Mouse (Mus musculus) MEL (cell line): ENCODE measurements around the gene Tnfsf15. TPM values are rescaled to one million over a fixed set of nuclear protein-coding genes. Genes with fewer than 3 reads are reported as not detected.

Experiments
- DNase-seq: peaks from one replicate; pipeline ENCODE4 v3.0.0; 2011; ENCODE audit warnings: low read depth, low spot score
- H3K27ac ChIP-seq: 2 replicates; pipeline ENCODE4 v1.5.1; 2012; ENCODE audit warnings: low read depth, mild to moderate bottlenecking, control low read depth, low read length, moderate library complexity; ENCODE audit not compliant: control insufficient read depth
- H3K27me3 ChIP-seq, 2 experiments: fragments of 150-350 bp in 1 of 2; sonication (generic) in 1 of 2; 2 replicates each; pipeline ENCODE4 v1.6.1; 2012; ENCODE audit warnings: low read length in 2 of 2, mild to moderate bottlenecking in 2 of 2, improper control_type of control experiment in 1 of 2, moderate library complexity in 1 of 2; ENCODE audit not compliant: insufficient read depth in 2 of 2, control insufficient read depth in 1 of 2
- H3K36me3 ChIP-seq, 2 experiments: 2 replicates each; pipeline ENCODE4 v1.6.1; 2012 to 2014; ENCODE audit warnings: low read length in 2 of 2, improper control_type of control experiment in 1 of 2, inconsistent platforms in 1 of 2, mild to moderate bottlenecking in 1 of 2; ENCODE audit not compliant: insufficient read depth in 2 of 2, control insufficient read depth in 1 of 2
- H3K4me1 ChIP-seq, 2 experiments: fragments of 150-350 bp in 1 of 2; sonication (generic) in 1 of 2; 2 replicates each; pipeline ENCODE4 v1.6.1; 2012; ENCODE audit warnings: low read length in 2 of 2, improper control_type of control experiment in 1 of 2, mild to moderate bottlenecking in 1 of 2; ENCODE audit not compliant: insufficient read depth in 2 of 2, control insufficient read depth in 1 of 2
- H3K4me3 ChIP-seq, 2 experiments: fragments of 150-350 bp in 1 of 2; sonication (generic) in 1 of 2; 2 replicates each; pipeline ENCODE4 v1.5.1; 2012; ENCODE audit warnings: low read depth in 2 of 2, low read length in 2 of 2, mild to moderate bottlenecking in 2 of 2, moderate library complexity in 2 of 2, control low read depth in 1 of 2, improper control_type of control experiment in 1 of 2; ENCODE audit not compliant: control insufficient read depth in 1 of 2, insufficient read depth in 1 of 2
- H3K79me2 ChIP-seq: 2 replicates; pipeline ENCODE4 v1.6.1; 2012; ENCODE audit warnings: mild to moderate bottlenecking, low read length, moderate library complexity; ENCODE audit not compliant: control insufficient read depth, poor library complexity, insufficient read depth
- H3K9ac ChIP-seq: 2 replicates; pipeline ENCODE4 v1.6.1; 2012; ENCODE audit warnings: low read depth, mild to moderate bottlenecking, control low read depth, low read length, moderate library complexity; ENCODE audit not compliant: control insufficient read depth, poor library complexity, severe bottlenecking
- H3K9me3 ChIP-seq: fragments of 150-350 bp; sonication (generic); replicated peaks from 2 replicates; pipeline ENCODE4 v1.6.1; 2012; ENCODE audit warnings: mild to moderate bottlenecking, low read length, improper control_type of control experiment, moderate library complexity; ENCODE audit not compliant: insufficient read depth
- CTCF ChIP-seq, 3 experiments: IDR thresholded peaks in 2 of 3; conservative IDR thresholded peaks in 1 of 3; 2 replicates each; pipeline ENCODE4 v1.5.1; 2011 to 2012; ENCODE audit warnings: low read length in 3 of 3, low read depth in 2 of 3, mild to moderate bottlenecking in 2 of 3, improper control_type of control experiment in 1 of 3, inconsistent platforms in 1 of 3, mixed read lengths in 1 of 3, moderate library complexity in 1 of 3; ENCODE audit not compliant: control insufficient read depth in 1 of 3, insufficient read depth in 1 of 3, poor library complexity in 1 of 3, severe bottlenecking in 1 of 3
- E2F4 ChIP-seq: IDR thresholded peaks from 2 replicates; pipeline ENCODE4 v1.6.1; 2011; ENCODE audit warnings: low read depth, low read length, improper control_type of control experiment, borderline replicate concordance
- ELF1 ChIP-seq: IDR thresholded peaks from 2 replicates; pipeline ENCODE4 v1.6.1; 2014; ENCODE audit warnings: low read depth, mild to moderate bottlenecking, inconsistent platforms, low read length, improper control_type of control experiment, moderate library complexity
- ETS1 ChIP-seq: IDR thresholded peaks from 2 replicates; pipeline ENCODE4 v1.6.1; 2012; ENCODE audit warnings: low read depth, mild to moderate bottlenecking, inconsistent platforms, low read length, improper control_type of control experiment, moderate library complexity
- GATA1 ChIP-seq: IDR thresholded peaks from 2 replicates; pipeline ENCODE4 v1.6.1; 2011; ENCODE audit warnings: low read depth, low read length, improper control_type of control experiment
- HCFC1 ChIP-seq: IDR thresholded peaks from 2 replicates; pipeline ENCODE4 v1.6.1; 2012; ENCODE audit warnings: low read depth, mild to moderate bottlenecking, inconsistent platforms, low read length, improper control_type of control experiment, moderate library complexity
- MAFK ChIP-seq: IDR thresholded peaks from 2 replicates; pipeline ENCODE4 v1.6.1; 2011; ENCODE audit warnings: low read depth, mild to moderate bottlenecking, low read length, improper control_type of control experiment, borderline replicate concordance
- MAX ChIP-seq: IDR thresholded peaks from 2 replicates; pipeline ENCODE4 v1.6.1; 2011; ENCODE audit warnings: low read length, improper control_type of control experiment
- MEF2A ChIP-seq: IDR thresholded peaks from 2 replicates; pipeline ENCODE4 v1.6.1; 2014; ENCODE audit warnings: low read depth, mild to moderate bottlenecking, inconsistent platforms, low read length, improper control_type of control experiment; ENCODE audit not compliant: poor library complexity, insufficient replicate concordance, severe bottlenecking; ENCODE audit errors: extremely low read depth
- MXI1 ChIP-seq: IDR thresholded peaks from 2 replicates; pipeline ENCODE4 v1.6.1; 2011; ENCODE audit warnings: mild to moderate bottlenecking, low read depth, low read length, improper control_type of control experiment
- MYC ChIP-seq: IDR thresholded peaks from 2 replicates; pipeline ENCODE4 v1.6.1; 2011; ENCODE audit warnings: low read depth, mild to moderate bottlenecking, low read length, improper control_type of control experiment, moderate library complexity
- NELFE ChIP-seq: IDR thresholded peaks from 2 replicates; pipeline ENCODE4 v1.6.1; 2011; ENCODE audit warnings: low read depth, low read length, improper control_type of control experiment
- POLR2A ChIP-seq, 2 experiments: IDR thresholded peaks; 2 replicates each; pipeline ENCODE4 v1.6.1; 2011 to 2012; ENCODE audit warnings: low read length in 2 of 2, mild to moderate bottlenecking in 2 of 2, control low read depth in 1 of 2, improper control_type of control experiment in 1 of 2, low read depth in 1 of 2, moderate library complexity in 1 of 2; ENCODE audit not compliant: control insufficient read depth in 1 of 2, insufficient read depth in 1 of 2, poor library complexity in 1 of 2
- POLR2AphosphoS2 ChIP-seq: IDR thresholded peaks from 2 replicates; pipeline ENCODE4 v1.6.1; 2011; ENCODE audit warnings: low read length, improper control_type of control experiment
- SIN3A ChIP-seq: IDR thresholded peaks from 2 replicates; pipeline ENCODE4 v1.6.1; 2012; ENCODE audit warnings: low read length, improper control_type of control experiment, inconsistent platforms
- SMC3 ChIP-seq: IDR thresholded peaks from 2 replicates; pipeline ENCODE4 v1.6.1; 2011; ENCODE audit warnings: low read depth, low read length, improper control_type of control experiment
- TAL1 ChIP-seq: IDR thresholded peaks from 2 replicates; pipeline ENCODE4 v1.6.1; 2012; ENCODE audit warnings: mild to moderate bottlenecking, inconsistent platforms, low read length, moderate library complexity, mixed read lengths
- TBP ChIP-seq: IDR thresholded peaks from 2 replicates; pipeline ENCODE4 v1.8.0; 2011; ENCODE audit warnings: low read depth, low read length, improper control_type of control experiment
- USF1 ChIP-seq: IDR thresholded peaks from 2 replicates; pipeline ENCODE4 v1.6.1; 2014; ENCODE audit warnings: low read depth, mild to moderate bottlenecking, inconsistent platforms, low read length, improper control_type of control experiment, moderate library complexity
- USF2 ChIP-seq, 2 experiments: IDR thresholded peaks; 2 replicates each; pipeline ENCODE4 v1.6.1; 2011 to 2012; ENCODE audit warnings: improper control_type of control experiment in 2 of 2, low read length in 2 of 2, borderline replicate concordance in 1 of 2, inconsistent platforms in 1 of 2, low read depth in 1 of 2, mild to moderate bottlenecking in 1 of 2; ENCODE audit not compliant: insufficient read depth in 1 of 2
- ZC3H11A ChIP-seq: IDR thresholded peaks from 2 replicates; pipeline ENCODE4 v1.6.1; 2012; ENCODE audit warnings: low read depth, mild to moderate bottlenecking, inconsistent platforms, low read length, improper control_type of control experiment
- ZNF384 ChIP-seq: IDR thresholded peaks from 2 replicates; pipeline ENCODE4 v1.6.1; 2012; ENCODE audit warnings: low read depth, mild to moderate bottlenecking, inconsistent platforms, low read length, improper control_type of control experiment
- polyA plus RNA-seq, 2 experiments: library from polyadenylated mRNA; stranded (reverse) in 1 of 2; unstranded in 1 of 2; fragments of >175 nt in 1 of 2; fragments of >200 nt in 1 of 2; gene quantifications; 2 replicates each; pipeline versions ENCODE4 v1.2.1 to v1.2.4; 2012; ENCODE audit warnings: low replicate concordance in 2 of 2, low read depth in 1 of 2; ENCODE audit not compliant: insufficient read length in 2 of 2, insufficient read depth in 1 of 2, missing spikeins in 1 of 2
- total RNA-seq: library from RNA; depleted of rRNA; stranded (reverse); fragments of 300-350 nt; gene quantifications from 2 replicates; pipeline ENCODE4 v1.2.3, GENCODE M21; 2012

Tnfsf15 gene
- total and polyA plus RNA-seq, 3 experiments: not detected

DNA sequence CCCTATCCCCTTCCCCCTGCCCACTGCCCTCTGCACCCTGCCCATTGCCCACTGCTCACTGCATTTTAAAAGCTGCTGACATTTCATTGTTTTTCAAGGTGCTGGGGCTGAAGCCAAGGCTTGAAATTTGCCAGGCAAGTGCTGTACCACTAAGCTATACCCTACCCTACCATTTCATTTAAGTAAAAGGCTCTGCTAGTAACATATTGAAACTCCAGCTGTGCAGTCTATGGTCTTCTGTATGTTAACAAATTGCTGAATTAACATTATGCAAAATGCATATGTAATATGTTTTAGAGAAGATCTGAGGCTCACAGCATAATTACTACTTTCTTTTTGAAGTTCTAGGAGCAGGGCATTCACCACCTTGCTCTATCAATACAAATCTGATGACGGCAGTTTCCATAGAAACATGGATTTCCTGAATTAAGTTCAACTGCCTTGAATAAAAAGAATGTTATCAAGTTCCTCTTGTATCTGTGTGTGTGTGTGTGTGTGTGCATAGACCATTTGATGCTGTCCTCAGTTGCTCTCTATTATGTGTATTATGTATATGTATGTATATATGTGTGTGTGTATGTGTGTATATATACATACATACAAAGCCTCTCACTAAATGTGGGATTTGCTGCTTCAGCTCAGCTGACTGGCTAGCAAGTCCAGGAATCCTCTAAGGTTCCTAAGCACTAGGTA, 38.5 kb downstream of the Tnfsf15 start:
- no peak for DNase-seq
- Histone ChIP-seq H3K36me3 (no peaks in the 10 kb centered on the region), H3K4me3 (no peak overlapping the region), H3K79me2 (no peaks in the 10 kb centered on the region), H3K9ac (no peak overlapping the region), H3K27me3 (no peaks in the 10 kb centered on the region), H3K9me3 (no peaks in the 10 kb centered on the region), H3K27ac (no peak overlapping the region), H3K4me1 (no peaks in the 10 kb centered on the region)
- TF ChIP-seq E2F4: no peak
- no peak for TF ChIP-seq MAFK
- TF ChIP-seq USF1: no peak
- TF ChIP-seq SIN3A: no peak
- TF ChIP-seq ZNF384: no peak
- TF ChIP-seq POLR2A (IDR thresholded peaks at IDR 0.05; ENCODE audit: control insufficient read depth in 1 of 2, insufficient read depth in 1 of 2, low read depth in 1 of 2, low read length in 2 of 2, poor library complexity in 1 of 2): no peak
- no peak for TF ChIP-seq POLR2AphosphoS2
- TF ChIP-seq GATA1: no peak

DNA sequence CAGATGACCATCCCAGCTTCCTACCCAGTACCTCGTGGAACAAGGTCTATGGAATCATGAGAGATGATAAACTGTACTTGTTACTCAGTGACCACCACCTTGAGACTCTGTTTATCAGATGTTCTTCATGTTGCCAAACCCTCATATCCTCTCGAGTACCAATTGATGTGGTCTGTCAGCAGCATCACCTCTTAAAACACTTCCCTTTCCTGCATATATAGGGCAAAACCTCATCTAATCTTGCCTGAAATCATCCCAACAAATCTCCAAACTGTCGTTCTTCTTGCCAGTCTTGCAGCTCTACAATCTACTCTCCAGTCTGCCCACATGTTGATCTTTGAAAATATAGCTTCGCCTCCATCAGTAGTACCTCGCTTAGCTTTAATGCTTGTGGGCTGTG, 40.7 kb downstream of the Tnfsf15 start:
- Histone ChIP-seq H3K36me3 (no peaks in the 10 kb centered on the region), H3K9ac (no peak overlapping the region), H3K4me1 (no peaks in the 10 kb centered on the region), H3K27me3 (no peaks in the 10 kb centered on the region), H3K79me2 (no peaks in the 10 kb centered on the region), H3K27ac (no peak overlapping the region), H3K9me3 (no peaks in the 10 kb centered on the region), H3K4me3 (no peak overlapping the region)
- TF ChIP-seq ELF1 (no peak), TAL1 (no peak), HCFC1 (no peak), ZNF384 (no peak), NELFE (no peak), USF2 (IDR thresholded peaks at IDR 0.05; ENCODE audit: borderline replicate concordance in 1 of 2, insufficient read depth in 1 of 2, low read depth in 1 of 2, low read length in 2 of 2) (no peak), SIN3A (no peak), CTCF (IDR thresholded peaks at IDR 0.05 in 2 of 3, conservative IDR thresholded peaks at IDR 0.05 in 1 of 3; ENCODE audit: control insufficient read depth in 1 of 3, insufficient read depth in 1 of 3, low read depth in 2 of 3, low read length in 3 of 3, poor library complexity in 1 of 3, severe bottlenecking in 1 of 3) (no peak), MAX (no peak), ETS1 (no peak), MXI1 (no peak), MEF2A (no peak), MYC (no peak), ZC3H11A (no peak), POLR2AphosphoS2 (no peak), USF1 (no peak), TBP (no peak), SMC3 (no peak), MAFK (no peak)
- DNase-seq: no peak
